Mouse (Mus musculus): ENCODE results near the gene Hrasls5. TPM values are rescaled to one million over a fixed set of nuclear protein-coding genes. Genes with fewer than 3 reads are reported as not detected.

The Hrasls5 gene
- total and polyA plus RNA-seq, 3 experiments: not detected

DNA sequence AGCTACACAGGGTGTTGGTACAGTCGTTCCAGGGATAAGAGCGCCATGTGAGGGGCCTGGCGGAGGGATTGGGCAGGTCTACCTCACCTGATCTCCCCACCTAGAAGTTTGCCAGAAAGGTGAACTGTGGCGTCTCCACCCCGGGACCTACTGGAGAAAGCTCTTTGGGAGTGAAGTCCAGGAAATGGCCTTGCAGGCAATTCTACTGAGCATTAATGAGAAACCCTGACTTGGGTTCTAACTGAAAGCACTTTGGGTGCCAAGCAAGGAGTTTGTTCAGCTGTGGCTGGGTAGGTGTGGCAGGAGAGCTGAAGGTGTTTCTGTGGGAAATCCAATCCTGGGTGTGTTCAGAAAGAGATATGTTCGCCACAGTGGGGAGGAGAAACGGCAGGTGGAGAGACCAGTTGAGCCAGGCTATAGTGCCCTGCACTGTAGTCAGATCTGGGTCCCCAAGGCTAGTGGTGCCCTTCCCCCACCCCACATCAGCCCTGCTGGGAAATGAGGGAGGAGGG lies 4.6 kb upstream of the Hrasls5 start:
- Histone ChIP-seq H3K36me3 (replicated peaks in 1 of 2; ENCODE audit: control insufficient read depth in 1 of 2, insufficient read depth in 1 of 2, low read length in 1 of 2) (no peaks in the 10 kb centered on the region), H3K4me2 (ENCODE audit: insufficient read depth, low read depth, poor library complexity, severe bottlenecking) (no peak overlapping the region), H3K79me2 (replicated peaks; ENCODE audit: control insufficient read depth, extremely low read depth, insufficient read depth, poor library complexity, severe bottlenecking) (no peaks in the 10 kb centered on the region), H3K27ac (ENCODE audit: insufficient read depth, low read depth) (no peak overlapping the region), H3K4me3 (replicated peaks in 1 of 3; ENCODE audit: low read depth in 2 of 3, low read length in 2 of 3, poor library complexity in 1 of 3) (no peak overlapping the region), H3K9ac (ENCODE audit: insufficient read depth, low read depth) (no peak overlapping the region), H3K4me1 (ENCODE audit: control insufficient read depth in 1 of 2, insufficient read depth in 2 of 2) (no peaks in the 10 kb centered on the region), H3K9me3 (replicated peaks; ENCODE audit: low read length) (no peaks in the 10 kb centered on the region), H3K27me3 (replicated peaks) (no peaks in the 10 kb centered on the region)
- dilution Hi-C loops (cut with MboI; ENCODE audit: extremely low pct_ligation_motif_present, extremely low pct_unique_long_range_greater_than_20kb, low sequenced_read_pairs): no loop called here
- in situ Hi-C loops (cut with MboI; ENCODE audit: low pct_ligation_motif_present, low pct_unique_long_range_greater_than_20kb, low sequenced_read_pairs): no loop called here
- TF ChIP-seq UBTF (IDR thresholded peaks at IDR 0.05; ENCODE audit: low read depth, low read length) (no peak), MAX (IDR thresholded peaks at IDR 0.05; ENCODE audit: low read length) (no peak), CHD2 (IDR thresholded peaks at IDR 0.05; ENCODE audit: low read length) (no peak), PAX5 (IDR thresholded peaks at IDR 0.05; ENCODE audit: low read length) (no peak), RAD21 (IDR thresholded peaks at IDR 0.05; ENCODE audit: low read depth, low read length) (no peak), SMC3 (IDR thresholded peaks at IDR 0.05; ENCODE audit: low read depth, low read length) (no peak)
- no peak for DNase-seq (ENCODE audit: extremely low read depth)

DNA sequence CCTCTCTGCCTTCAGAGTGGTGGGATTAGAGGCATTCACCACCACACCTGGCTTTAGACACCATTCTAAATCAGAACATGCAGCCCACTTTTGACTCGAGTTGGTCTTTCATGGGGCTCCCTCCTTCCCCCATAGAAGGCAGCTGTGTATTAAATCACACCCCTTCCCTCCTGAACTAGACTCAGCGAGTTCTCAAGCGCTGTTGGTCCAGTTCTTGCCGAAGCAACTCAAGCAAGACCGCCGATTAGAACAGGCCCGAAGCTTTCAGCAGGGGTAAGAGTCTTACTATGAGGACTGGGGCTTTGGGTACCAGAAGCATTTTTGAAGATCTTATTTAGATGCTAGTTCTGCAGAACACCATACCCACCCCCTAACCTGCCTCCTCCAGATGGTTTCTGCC lies 810 bp downstream of the Hrasls5 start:
- Histone ChIP-seq H3K27me3 (replicated peaks) (no peaks in the 10 kb centered on the region), H3K9ac (ENCODE audit: insufficient read depth, low read depth) (no peak overlapping the region), H3K9me3 (replicated peaks; ENCODE audit: low read length) (no peaks in the 10 kb centered on the region), H3K4me2 (ENCODE audit: insufficient read depth, low read depth, poor library complexity, severe bottlenecking) (no peak overlapping the region), H3K79me2 (replicated peaks; ENCODE audit: control insufficient read depth, extremely low read depth, insufficient read depth, poor library complexity, severe bottlenecking) (no peaks in the 10 kb centered on the region), H3K36me3 (replicated peaks in 1 of 2; ENCODE audit: control insufficient read depth in 1 of 2, insufficient read depth in 1 of 2, low read length in 1 of 2) (no peaks in the 10 kb centered on the region), H3K4me1 (ENCODE audit: control insufficient read depth in 1 of 2, insufficient read depth in 2 of 2) (no peaks in the 10 kb centered on the region), H3K4me3 (replicated peaks in 1 of 3; ENCODE audit: low read depth in 2 of 3, low read length in 2 of 3, poor library complexity in 1 of 3) (no peak overlapping the region), H3K27ac (ENCODE audit: insufficient read depth, low read depth) (no peak overlapping the region)
- in situ Hi-C loops (cut with MboI; ENCODE audit: low pct_ligation_motif_present, low pct_unique_long_range_greater_than_20kb, low sequenced_read_pairs): no loop called here
- TF ChIP-seq NRF1 (IDR thresholded peaks at IDR 0.05; ENCODE audit: low read depth, low read length) (no peak), KAT2A (IDR thresholded peaks at IDR 0.05; ENCODE audit: insufficient replicate concordance, low read length) (no peak), ZC3H11A (IDR thresholded peaks at IDR 0.05; ENCODE audit: low read depth, low read length) (no peak), USF2 (conservative IDR thresholded peaks at IDR 0.05; ENCODE audit: low read depth, low read length) (no peak), MXI1 (IDR thresholded peaks at IDR 0.05; ENCODE audit: low read depth, low read length) (no peak), ETS1 (conservative IDR thresholded peaks at IDR 0.05; ENCODE audit: low read depth, low read length) (no peak), ZKSCAN1 (IDR thresholded peaks at IDR 0.05; ENCODE audit: borderline replicate concordance, low read depth, low read length) (no peak), JUN (IDR thresholded peaks at IDR 0.05; ENCODE audit: insufficient read depth, low read depth, low read length) (no peak), E2F4 (IDR thresholded peaks at IDR 0.05; ENCODE audit: insufficient replicate concordance, low read depth, low read length) (no peak), CHD2 (IDR thresholded peaks at IDR 0.05; ENCODE audit: low read length) (no peak), MYC (IDR thresholded peaks at IDR 0.05; ENCODE audit: low read depth, low read length) (no peak), TBP (conservative IDR thresholded peaks at IDR 0.05; ENCODE audit: low read depth, low read length) (no peak)
- dilution Hi-C loops (cut with MboI; ENCODE audit: extremely low pct_ligation_motif_present, extremely low pct_unique_long_range_greater_than_20kb, low sequenced_read_pairs): no loop called here
- no peak for DNase-seq (ENCODE audit: extremely low read depth)

All from CH12.LX (cell line).